In the genomic region with DNA sequence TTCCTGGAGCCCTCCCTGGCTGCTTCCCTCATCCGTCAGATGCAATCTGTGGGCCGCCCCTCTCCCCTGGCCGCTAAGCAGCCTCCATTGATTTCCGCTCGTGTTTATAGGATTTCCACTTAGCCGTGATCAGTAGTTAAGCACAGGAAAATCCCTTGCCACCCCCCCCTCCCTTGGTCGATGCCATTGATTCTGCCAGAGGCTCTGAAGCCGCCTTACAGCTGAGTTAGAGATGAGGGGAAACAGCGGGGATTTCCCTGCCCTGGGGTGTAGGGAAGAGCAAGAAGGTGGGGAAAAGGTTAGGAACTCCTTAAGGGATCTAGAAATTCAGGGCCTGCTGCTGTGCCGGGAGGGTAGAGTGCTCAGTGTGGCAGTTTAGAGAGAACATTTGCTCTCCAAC, we compare ENCODE assay signal across 11 mouse cellular contexts. TPM values are rescaled to one million over a fixed set of nuclear protein-coding genes. Genes with fewer than 3 reads are reported as not detected.
A peak's percentile ranks its signal among the peaks of the same experiment; 100 is the strongest.
DNase-seq lines count a peak whose midpoint lies in the region; ATAC-seq and TF ChIP-seq lines count a peak whose summit lies in the region.
"Had no signal": no experiment of that assay in that cellular context is flagged by ENCODE, and none has a peak within 500 bp of the region (broad histone marks: within the 10 kb centered on the region; RNA-seq: fewer than 3 reads in every experiment).

No protein-coding gene starts in this region.

- no peaks in the 10 kb centered on the region for H3K27me3 ChIP-seq in heart, embryonic 14.5 days (ENCODE audit: control insufficient read depth, insufficient read depth, low read length)
- H3K27me3 ChIP-seq in liver, postnatal 0 days (ENCODE audit: insufficient read depth, low read length): no peaks in the 10 kb centered on the region
- H3K27me3 ChIP-seq in stomach, postnatal 0 days (ENCODE audit: control insufficient read depth, insufficient read depth, low read length): no peaks in the 10 kb centered on the region

- intact Hi-C loops in heart, postnatal 10 days (cut with DNase I): loop anchor here (1.0 to 5.0 kb wide), 2 partner anchors 73 to 200 kb away; no protein-coding TSS in a partner anchor

- peak overlapping the region; percentile 67 for H3K27ac ChIP-seq in heart, embryonic 14.5 days (replicated peaks in 1 of 2; ENCODE audit: control insufficient read depth in 1 of 2, insufficient read depth in 1 of 2, low read depth in 2 of 2, low read length in 2 of 2)
- H3K27ac ChIP-seq in liver, postnatal 0 days (ENCODE audit: low read depth): peak overlapping the region; percentile 72
- peak overlapping the region; percentile 9; the same call in 1 of the 2 replicates for H3K27ac ChIP-seq in stomach, postnatal 0 days (replicated peaks)

- H3K36me3 ChIP-seq in heart, embryonic 14.5 days (ENCODE audit: control insufficient read depth, insufficient read depth, low read length): peaks cover 33% of the 10 kb centered on the region
- peaks cover 23% of the 10 kb centered on the region for H3K36me3 ChIP-seq in liver, postnatal 0 days (replicated peaks; ENCODE audit: insufficient read depth, low read length)
- H3K36me3 ChIP-seq in stomach, postnatal 0 days (ENCODE audit: control insufficient read depth, insufficient read depth, low read length): peaks cover 9% of the 10 kb centered on the region; the same call in 1 of the 2 replicates

- 54% methylated on average over 10 of the region's 10 CpGs for WGBS in heart, embryonic 14.5 days
- WGBS in liver, postnatal 0 days (ENCODE audit: insufficient replicate concordance): 70% methylated on average over 10 of the region's 10 CpGs
- WGBS in stomach, postnatal 0 days: 71% methylated on average over 10 of the region's 10 CpGs

- ATAC-seq in heart, embryonic 14.5 days (ENCODE audit: insufficient number of reproducible peaks, insufficient read depth, low FRiP score, low read depth): no peak
- ATAC-seq in liver, postnatal 0 days: no peak
- no peak for ATAC-seq in stomach, postnatal 0 days (ENCODE audit: low FRiP score, low TSS enrichment)

- no peak for TF ChIP-seq CTCF in liver, postnatal 0 days (IDR thresholded peaks at IDR 0.05; ENCODE audit: low read depth)
- no peak for TF ChIP-seq CTCF in stomach, postnatal 0 days (IDR thresholded peaks at IDR 0.05; ENCODE audit: low read depth)

- H3K9me3 ChIP-seq in heart, embryonic 14.5 days (ENCODE audit: control insufficient read depth, low read length): no peaks in the 10 kb centered on the region
- H3K9me3 ChIP-seq in liver, postnatal 0 days (ENCODE audit: low read length): no peaks in the 10 kb centered on the region
- no peaks in the 10 kb centered on the region for H3K9me3 ChIP-seq in stomach, postnatal 0 days (ENCODE audit: control insufficient read depth, low read length)

- peak overlapping the region; percentile 4; the same call in 1 of the 2 replicates for H3K4me2 ChIP-seq in heart, embryonic 14.5 days (ENCODE audit: low read length)
- H3K4me2 ChIP-seq in liver, postnatal 0 days (ENCODE audit: low read depth, low read length): no peak overlapping the region
- H3K4me2 ChIP-seq in stomach, postnatal 0 days (replicated peaks; ENCODE audit: low read depth): no peak overlapping the region

- no peak for TF ChIP-seq EP300 in liver, postnatal 0 days (IDR thresholded peaks at IDR 0.05; ENCODE audit: low read depth)
- no peak for TF ChIP-seq EP300 in stomach, postnatal 0 days (optimal IDR thresholded peaks at IDR 0.05)

- DNase-seq in heart, postnatal 10 days: no peak
- peak; percentile 21 for DNase-seq in thymus, postnatal 4 days
- no peak for DNase-seq in thymus, postnatal 36 days
- DNase-seq in liver, postnatal 0 days: peak; percentile 16
- peak; percentile 13 for DNase-seq in stomach, postnatal 0 days (ENCODE audit: low spot score)
- DNase-seq in cerebellum, postnatal 4 days (ENCODE audit: low spot score in 2 of 2): no peak
- no peak for DNase-seq in layer of hippocampus, adult 8-10 months (ENCODE audit: low spot score in 2 of 2)
- DNase-seq: adrenal gland, postnatal 25 days; layer of hippocampus, adult 9-11 months had no signal

- H3K4me3 ChIP-seq in heart, embryonic 14.5 days (ENCODE audit: control insufficient read depth in 1 of 2, insufficient read depth in 1 of 2, low read depth in 1 of 2, low read length in 2 of 2): no peak overlapping the region
- H3K4me3 ChIP-seq in liver, postnatal 0 days (ENCODE audit: low read depth, low read length): no peak overlapping the region
- H3K4me3 ChIP-seq in stomach, postnatal 0 days (ENCODE audit: low read depth, low read length): no peak overlapping the region

- 0 out of 2 replicates have a peak overlapping the region, but pooled peaks have one; percentile 8 for H3K9ac ChIP-seq in heart, embryonic 14.5 days (ENCODE audit: low read length)
- no peak overlapping the region for H3K9ac ChIP-seq in liver, postnatal 0 days (replicated peaks)
- no peak overlapping the region for H3K9ac ChIP-seq in stomach, postnatal 0 days (ENCODE audit: low read length)

- peaks cover 11 to 18% of the 10 kb centered on the region in 2 experiments for H3K4me1 ChIP-seq in heart, embryonic 14.5 days (ENCODE audit: control insufficient read depth in 2 of 2, insufficient read depth in 2 of 2, low read length in 2 of 2)
- peaks cover 20% of the 10 kb centered on the region for H3K4me1 ChIP-seq in liver, postnatal 0 days (ENCODE audit: insufficient read depth)
- H3K4me1 ChIP-seq in stomach, postnatal 0 days (replicated peaks; ENCODE audit: control insufficient read depth, insufficient read depth): peaks cover 7% of the 10 kb centered on the region

RNA-seq across cellular contexts. Expression of a gene that starts 3.1 kb away (rescaled TPM):
- 12.8 and 15.1 TPM in 2 replicates for polyA plus RNA-seq in heart, embryonic 14.5 days (2014; fragmentation: Nextera tagmentation; extraction: Ambion mirVana)
- 10 to 100 TPM; 11.3 to 13.8 TPM for total RNA-seq in heart, postnatal 10 days (2021)
- polyA plus RNA-seq in liver, postnatal 0 days (2015; fragmentation: Nextera tagmentation; extraction: Ambion mirVana): 5.9 and 7.0 TPM in 2 replicates
- 11.5 and 11.8 TPM in 2 replicates for polyA plus RNA-seq in stomach, postnatal 0 days (2015; fragmentation: Nextera tagmentation; extraction: Ambion mirVana)
- total RNA-seq in layer of hippocampus, adult 8-10 months (2022): 10 to 100 TPM; 19.5 to 23.2 (median 22.3) TPM

RNA-seq across cellular contexts. Expression of a gene that starts 5.5 kb away (rescaled TPM):
- 2.6 and 3.0 TPM in 2 replicates for polyA plus RNA-seq in heart, embryonic 14.5 days (2014; fragmentation: Nextera tagmentation; extraction: Ambion mirVana)
- 1 to 10 TPM; 2.2 to 3.4 TPM for total RNA-seq in heart, postnatal 10 days (2021)
- 0.78 and 1.0 TPM in 2 replicates for polyA plus RNA-seq in liver, postnatal 0 days (2015; fragmentation: Nextera tagmentation; extraction: Ambion mirVana)
- polyA plus RNA-seq in stomach, postnatal 0 days (2015; fragmentation: Nextera tagmentation; extraction: Ambion mirVana): 1.0 and 1.3 TPM in 2 replicates
- 10 to 100 TPM; 45.9 to 69.4 (median 55.7) TPM for total RNA-seq in layer of hippocampus, adult 8-10 months (2022)

RNA-seq across cellular contexts. Expression of a gene that starts 8.7 kb away (rescaled TPM):
- polyA plus RNA-seq in heart, embryonic 14.5 days (2014; fragmentation: Nextera tagmentation; extraction: Ambion mirVana): 7.6 and 8.6 TPM in 2 replicates
- 1 to 10 TPM; 5.5 to 5.7 TPM for total RNA-seq in heart, postnatal 10 days (2021)
- polyA plus RNA-seq in liver, postnatal 0 days (2015; fragmentation: Nextera tagmentation; extraction: Ambion mirVana): 7.8 and 9.6 TPM in 2 replicates
- 26.4 and 31.0 TPM in 2 replicates for polyA plus RNA-seq in stomach, postnatal 0 days (2015; fragmentation: Nextera tagmentation; extraction: Ambion mirVana)
- total RNA-seq in layer of hippocampus, adult 8-10 months (2022): 10 to 100 TPM; 10.8 to 20.7 (median 14.8) TPM

RNA-seq across cellular contexts. Expression of a gene that starts 19.1 kb away (rescaled TPM):
- 0.05 and 0.18 TPM in 2 replicates for polyA plus RNA-seq in heart, embryonic 14.5 days (2014; fragmentation: Nextera tagmentation; extraction: Ambion mirVana)
- total RNA-seq in heart, postnatal 10 days (2021): under 1 TPM; 0.12 to 0.15 TPM
- polyA plus RNA-seq in liver, postnatal 0 days (2015; fragmentation: Nextera tagmentation; extraction: Ambion mirVana): not detected in 2 replicates
- 0.82 and 1.0 TPM in 2 replicates for polyA plus RNA-seq in stomach, postnatal 0 days (2015; fragmentation: Nextera tagmentation; extraction: Ambion mirVana)
- total RNA-seq in layer of hippocampus, adult 8-10 months (2022): 100 to 1,000 TPM; 361 to 416 (median 386) TPM
- total RNA-seq: MEL had no signal

Comparison
In these comparisons a context has a peak if more than half of its experiments do, and no peak if none do; other contexts are left out.
1. DNase-seq: peak in thymus, postnatal 4 days (single experiment), liver, postnatal 0 days (single experiment) and stomach, postnatal 0 days (single experiment); none in heart, postnatal 10 days (0 of 2), thymus, postnatal 36 days (0 of 2), cerebellum, postnatal 4 days (0 of 2) and layer of hippocampus, adult 8-10 months (0 of 2).
2. H3K27ac ChIP-seq: peak in every context shown above with its lines; median percentile 72 in liver, postnatal 0 days; 67 in heart, embryonic 14.5 days; 9 in stomach, postnatal 0 days.